Mouse (Mus musculus) gonadal fat pad, adult 2 months (tissue): Measurements from ENCODE around the gene Epn2. TPM values are rescaled to one million over a fixed set of nuclear protein-coding genes. Genes with fewer than 3 reads are reported as not detected.
"Not testable (repeated sequence)": the region's sequence is repeated elsewhere in the genome, so short reads cannot be mapped to it uniquely, and the experiment has no call there.

Experiments
- DNase-seq: peaks from one replicate; pipeline ENCODE4 v3.0.0-alpha.2; 2012; ENCODE audit warnings: low read depth
- polyA plus RNA-seq: library from polyadenylated mRNA; depleted of rRNA; stranded (reverse); fragments of >200 nt; gene quantifications from 2 replicates; pipeline ENCODE4 v1.2.3, GENCODE M21; 2012

The Epn2 gene
- polyA plus RNA-seq, 1 experiment, result 44.7 TPM

- DNase-seq, result no peak
These were observed 12.6 kb upstream of the Epn2 start for GRCm38 (mm10) chr11:61592061-61592460.

- DNase-seq, result no peak
These were observed 11.2 kb upstream of the Epn2 start for GRCm38 (mm10) chr11:61590516-61591213.

DNA sequence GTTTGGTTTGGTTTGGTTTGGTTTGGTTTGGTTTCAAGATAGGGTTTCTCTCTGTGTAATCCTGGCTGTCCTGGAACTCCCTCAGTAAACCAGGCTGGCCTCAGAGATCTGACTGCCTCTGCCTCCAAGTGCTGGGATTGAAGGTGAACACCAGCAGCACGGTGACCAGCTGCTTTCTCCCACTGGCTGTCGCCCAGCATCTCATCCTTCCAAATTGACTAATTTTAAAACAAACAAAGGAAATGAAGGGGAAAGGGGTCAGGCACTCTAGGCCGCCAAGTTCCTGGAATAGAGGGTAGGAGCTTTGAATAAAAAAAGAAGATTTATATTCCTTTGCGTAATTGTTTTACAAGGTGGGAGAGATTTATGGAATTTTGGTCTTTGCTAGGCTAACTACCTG lies 5.9 kb upstream of the Epn2 start:
- DNase-seq, result no peak

GRCm38 (mm10) chr11:61584830-61585229 lies 5.3 kb upstream of the Epn2 start:
- no peak for DNase-seq

GRCm38 (mm10) chr11:61584096-61584495 lies 4.6 kb upstream of the Epn2 start:
- no peak for DNase-seq

GRCm38 (mm10) chr11:61582808-61583207 lies 3.3 kb upstream of the Epn2 start:
- not testable (repeated sequence) for DNase-seq

- no peak for DNase-seq
These were observed 443 bp upstream of the Epn2 start for GRCm38 (mm10) chr11:61579878-61580381.

GRCm38 (mm10) chr11:61578541-61578982 lies 925 bp downstream of the Epn2 start:
- DNase-seq, result no peak

DNA sequence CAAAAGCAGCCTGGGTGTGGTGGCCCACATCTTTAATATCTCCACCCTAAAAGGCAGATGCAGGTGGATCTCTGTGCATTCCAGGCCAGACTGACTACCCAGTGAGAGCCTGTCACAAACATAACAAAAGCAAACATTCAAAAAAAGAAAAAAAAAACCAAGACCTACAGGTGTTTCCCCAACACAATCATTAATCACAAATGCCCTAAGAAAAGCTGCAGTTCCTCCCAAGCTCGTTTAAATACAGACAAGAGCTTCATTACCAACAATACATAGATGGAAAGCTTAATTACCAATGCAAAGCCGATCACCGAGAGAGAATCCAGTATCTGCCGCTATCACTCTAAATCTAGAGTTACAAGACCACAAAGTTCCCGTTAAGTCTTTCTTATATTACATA lies 1.5 kb downstream of the Epn2 start:
- DNase-seq, result no peak

DNA sequence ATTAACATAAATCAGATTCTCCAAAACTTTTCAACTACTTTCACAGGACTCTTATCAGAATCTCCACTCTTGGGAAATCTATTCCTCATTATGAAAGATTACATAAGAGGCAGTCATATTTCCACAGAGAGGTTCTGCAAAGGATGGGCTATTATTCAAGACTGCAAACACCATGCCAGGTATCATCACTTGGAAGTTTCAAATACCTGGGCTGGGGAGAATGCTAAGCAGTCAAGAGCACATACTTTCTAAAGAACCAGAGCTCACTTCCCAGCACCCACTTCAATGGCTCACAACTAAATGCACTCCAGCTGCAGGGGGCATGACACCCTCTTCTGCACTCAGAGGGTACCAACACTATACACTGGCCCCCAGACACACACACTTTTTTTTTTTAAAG lies 2.1 kb downstream of the Epn2 start:
- no peak for DNase-seq

GRCm38 (mm10) chr11:61573266-61573665 lies 6.2 kb downstream of the Epn2 start:
- no peak for DNase-seq

DNA sequence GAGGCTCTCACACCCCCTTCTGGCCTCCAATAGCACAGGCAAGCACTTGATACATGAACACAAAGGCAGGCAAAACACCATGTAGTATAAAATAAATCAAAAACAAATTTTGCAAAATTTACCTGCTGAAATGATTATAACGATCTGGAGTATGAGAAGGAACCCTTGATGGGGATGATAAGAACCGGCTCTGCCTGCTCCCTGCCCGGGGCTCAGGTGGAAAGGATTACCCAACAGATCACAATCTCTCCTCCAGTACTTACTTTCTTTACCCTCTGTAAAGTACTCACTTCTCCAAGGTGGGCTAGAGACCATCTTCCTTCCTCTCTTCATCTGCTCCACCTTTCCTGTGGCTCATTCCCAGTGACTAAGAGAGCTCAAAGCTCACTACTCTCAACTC lies 8.3 kb downstream of the Epn2 start:
- DNase-seq, result peak; percentile 60

- DNase-seq, result peak; percentile 79
These were observed 9.8 kb downstream of the Epn2 start for GRCm38 (mm10) chr11:61569671-61570070.

- DNase-seq, result peak; percentile 92
These were observed 14.9 kb downstream of the Epn2 start for GRCm38 (mm10) chr11:61564566-61564965.

- DNase-seq, result no peak
These were observed 15.5 kb downstream of the Epn2 start for GRCm38 (mm10) chr11:61563939-61564338.

- peak; percentile 77 for DNase-seq
These were observed 17.1 kb downstream of the Epn2 start for GRCm38 (mm10) chr11:61562421-61562820.

DNA sequence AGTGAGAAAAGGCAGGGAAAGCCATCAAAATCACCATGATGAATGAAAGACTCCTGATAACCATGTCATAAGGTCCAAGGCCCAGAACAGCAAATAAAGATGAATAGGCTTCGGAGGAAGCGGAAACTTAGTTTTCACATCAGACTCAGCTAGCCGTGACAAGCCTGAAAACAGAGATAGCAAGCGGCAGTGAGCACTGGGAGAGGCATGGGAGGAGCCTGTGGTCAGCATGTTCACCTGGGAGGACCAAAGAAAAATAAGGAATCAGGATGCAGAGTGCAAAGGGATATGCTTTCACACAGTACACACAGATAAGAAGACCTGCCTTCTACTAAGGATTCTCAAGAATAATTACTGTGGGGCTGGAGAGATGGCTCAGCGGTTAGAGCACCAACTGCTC lies 19.9 kb downstream of the Epn2 start:
- no peak for DNase-seq

- no peak for DNase-seq
These were observed 26.3 kb downstream of the Epn2 start for GRCm38 (mm10) chr11:61553015-61553754.

GRCm38 (mm10) chr11:61550631-61551030 lies 28.9 kb downstream of the Epn2 start:
- DNase-seq, result no peak

DNA sequence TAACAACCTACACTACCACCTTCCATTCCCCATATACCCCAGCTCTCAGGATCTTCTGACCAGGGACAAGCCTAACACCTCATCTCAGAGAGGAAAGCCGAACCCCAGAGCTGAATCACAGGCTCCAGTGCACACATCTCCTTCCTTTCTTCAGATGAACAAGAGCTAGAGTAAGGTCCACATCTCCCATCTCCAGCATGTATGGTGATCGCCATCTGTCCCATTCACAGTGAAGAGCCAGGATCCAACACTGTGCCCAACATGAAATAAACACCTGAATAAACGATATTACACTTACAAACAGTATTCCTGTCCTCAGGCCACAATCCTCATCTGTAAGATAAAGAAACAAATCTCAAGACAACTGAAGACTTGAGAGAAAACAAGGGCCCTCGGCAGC lies 31.8 kb downstream of the Epn2 start:
- DNase-seq, result no peak

DNA sequence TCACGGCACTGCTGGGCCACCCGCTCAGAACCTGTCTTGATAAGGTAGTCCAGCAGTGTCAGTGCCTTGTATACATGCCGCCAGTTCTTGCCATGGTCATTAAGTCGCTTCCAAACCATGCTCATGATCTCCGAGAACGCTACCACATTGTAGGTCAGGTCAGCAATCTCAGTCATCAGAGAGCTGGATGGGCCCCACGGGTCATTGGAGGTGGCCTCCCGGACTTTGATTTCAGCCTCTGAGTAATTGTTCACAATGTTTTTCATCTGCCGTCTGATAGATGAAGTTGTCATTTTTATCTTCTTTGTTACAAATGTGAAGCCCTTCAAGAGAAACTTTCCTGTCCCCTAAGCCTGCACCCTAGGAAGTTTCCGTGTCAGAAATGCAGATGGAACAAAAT lies 33.0 kb downstream of the Epn2 start:
- DNase-seq, result no peak

DNA sequence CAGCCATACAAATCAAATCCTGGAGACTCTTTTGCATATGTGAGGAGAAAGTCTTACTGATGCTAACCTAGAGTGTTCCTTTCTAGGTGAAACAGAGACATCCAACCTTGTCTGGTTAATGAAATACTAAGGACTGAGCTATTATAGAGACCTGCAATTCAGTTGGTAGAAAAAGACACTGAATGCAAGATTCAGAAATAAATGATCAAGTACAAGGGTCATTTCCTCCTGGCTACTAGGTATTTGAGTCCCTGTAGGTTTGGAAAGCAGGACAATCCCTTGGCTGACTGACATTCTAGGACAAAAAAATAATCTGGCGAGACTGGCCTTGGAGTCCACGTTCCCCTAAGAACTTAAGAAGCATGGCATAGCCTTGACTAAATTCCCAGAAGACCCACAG lies 33.9 kb downstream of the Epn2 start:
- no peak for DNase-seq

DNA sequence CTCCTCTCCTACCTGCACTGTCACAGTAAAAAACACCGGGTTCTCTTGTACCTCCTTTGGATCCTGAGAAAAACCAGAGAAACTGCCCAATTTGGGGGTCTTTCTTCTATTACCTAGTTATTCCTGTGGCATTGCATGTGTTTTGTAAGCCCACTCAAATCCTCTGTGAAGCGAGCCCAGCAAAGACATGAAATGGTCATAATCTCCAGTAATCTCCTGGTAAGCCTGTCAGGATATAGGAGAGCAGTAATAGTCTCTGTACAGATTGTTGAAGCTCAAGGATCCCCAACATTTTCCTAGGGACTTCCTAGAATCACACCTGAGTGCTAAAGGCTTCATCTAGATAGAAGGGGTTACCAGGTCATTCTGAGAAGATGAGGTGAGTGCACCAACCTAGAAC lies 38.4 kb downstream of the Epn2 start:
- no peak for DNase-seq
